8 mouse cellular contexts compared by ENCODE assay signal in genomic region chr7:39449260-39450021, GRCm38 (mm10). TPM values are rescaled to one million over a fixed set of nuclear protein-coding genes. Genes with fewer than 3 reads are reported as not detected.
DNase-seq lines count a peak whose midpoint lies in the region; ATAC-seq lines count a peak whose summit lies in the region.

No protein-coding gene starts in this region.

- H3K36me3 ChIP-seq in embryonic facial prominence, embryonic 13.5 days = no peaks in the 10 kb centered on the region
- no peaks in the 10 kb centered on the region for H3K36me3 ChIP-seq in midbrain, embryonic 11.5 days (ENCODE audit: control insufficient read depth, insufficient read depth, low read length)

- intact Hi-C loops in left cerebral cortex, postnatal 4 days (cut with DNase I) = no loop called here

- peak overlapping the region; percentile 90 for H3K9ac ChIP-seq in embryonic facial prominence, embryonic 13.5 days
- peak overlapping the region; percentile 75 for H3K9ac ChIP-seq in midbrain, embryonic 11.5 days (ENCODE audit: low read length)

- H3K4me1 ChIP-seq in embryonic facial prominence, embryonic 13.5 days = peaks cover 8% of the 10 kb centered on the region
- peaks cover 3% of the 10 kb centered on the region for H3K4me1 ChIP-seq in midbrain, embryonic 11.5 days (ENCODE audit: control insufficient read depth, insufficient read depth, low read length)

- peak; percentile 98 for ATAC-seq in embryonic facial prominence, embryonic 13.5 days (ENCODE audit: insufficient number of reproducible peaks, insufficient read depth, low FRiP score, low TSS enrichment, low read depth)
- ATAC-seq in midbrain, embryonic 11.5 days (ENCODE audit: low FRiP score) = peak; percentile 100

- H3K27me3 ChIP-seq in embryonic facial prominence, embryonic 13.5 days = peaks cover 14% of the 10 kb centered on the region
- no peaks in the 10 kb centered on the region for H3K27me3 ChIP-seq in midbrain, embryonic 11.5 days (ENCODE audit: control insufficient read depth, insufficient read depth, low read length)

- no peaks in the 10 kb centered on the region for H3K9me3 ChIP-seq in embryonic facial prominence, embryonic 13.5 days
- H3K9me3 ChIP-seq in midbrain, embryonic 11.5 days (ENCODE audit: control insufficient read depth, low read length) = no peaks in the 10 kb centered on the region

- H3K4me2 ChIP-seq in embryonic facial prominence, embryonic 13.5 days = peak overlapping the region; percentile 78
- H3K4me2 ChIP-seq in midbrain, embryonic 11.5 days = peak overlapping the region; percentile 70

- WGBS in embryonic facial prominence, embryonic 13.5 days = under 1% methylated on average over 36 of the region's 36 CpGs
- WGBS in midbrain, embryonic 11.5 days = 3% methylated on average over 36 of the region's 36 CpGs

- H3K27ac ChIP-seq in embryonic facial prominence, embryonic 13.5 days = 0 out of 2 replicates have a peak overlapping the region, but pooled peaks have one; percentile 33
- H3K27ac ChIP-seq in midbrain, embryonic 11.5 days (ENCODE audit: low read depth, low read length) = no peak overlapping the region

- peak overlapping the region; percentile 84 for H3K4me3 ChIP-seq in embryonic facial prominence, embryonic 13.5 days
- peak overlapping the region; percentile 58 for H3K4me3 ChIP-seq in midbrain, embryonic 11.5 days (ENCODE audit: low read depth, low read length)

- peak; percentile 72 for DNase-seq in 3134 (ENCODE audit: extremely low read depth, insufficient read length, low spot score)
- peak; percentile 22 to 54 for DNase-seq in adrenal gland, postnatal 4 days (ENCODE audit: low spot score in 2 of 2)
- peak; percentile 99 for DNase-seq in heart, adult 11 months
- peak; percentile 92 for DNase-seq in kidney, adult 11 months
- peak; percentile 79 for DNase-seq in left cerebral cortex, postnatal 4 days
- peak; percentile 98 for DNase-seq in midbrain, embryonic 11.5 days (ENCODE audit: low spot score, missing footprints)
- DNase-seq in right cerebral cortex, postnatal 4 days = peak; percentile 70

RNA-seq across cellular contexts. Expression of gene Gm5114, which starts 36.5 kb away (rescaled TPM):
- not detected for total RNA-seq in adrenal gland, postnatal 4 days (2021)
- not detected in 2 replicates for polyA plus RNA-seq in embryonic facial prominence, embryonic 13.5 days (2015; fragmentation: Nextera tagmentation; extraction: Ambion mirVana)
- total RNA-seq in left cerebral cortex, postnatal 4 days (2021) = not detected
- polyA plus RNA-seq in midbrain, embryonic 11.5 days (2014; fragmentation: Nextera tagmentation; extraction: Ambion mirVana) = not detected in 2 replicates

Comparison
In these comparisons a context has a peak if more than half of its experiments do, and no peak if none do; other contexts are left out.
1. DNase-seq: peak in every context shown above with its lines; median percentile 99 in heart, adult 11 months; 98 in midbrain, embryonic 11.5 days; 92 in kidney, adult 11 months; 79 in left cerebral cortex, postnatal 4 days; 72 in 3134; 70 in right cerebral cortex, postnatal 4 days; 38 in adrenal gland, postnatal 4 days.